Mouse (Mus musculus) right cerebral cortex, postnatal 36 days (tissue): ENCODE measurements around the gene Ier2.
"Not testable (repeated sequence)": the region's sequence is repeated elsewhere in the genome, so short reads cannot be mapped to it uniquely, and the experiment has no call there.

Source experiments
- DNase-seq, 2 experiments: peaks; one replicate each; pipeline ENCODE4 v3.0.0; 2022; ENCODE audit warnings: low spot score in 2 of 2, mixed read lengths in 1 of 2

Gene Ier2

GRCm38 (mm10) chr8:84639162-84640009 lies 23.3 kb downstream of the Ier2 start:
- DNase-seq: peak; percentile 90 to 92

- DNase-seq: no peak
Observed at GRCm38 (mm10) chr8:84638555-84639161, 24.0 kb downstream of the Ier2 start.

GRCm38 (mm10) chr8:84637946-84638554 lies 24.6 kb downstream of the Ier2 start:
- DNase-seq: no peak

- no peak for DNase-seq
Observed at GRCm38 (mm10) chr8:84636051-84636691, 26.5 kb downstream of the Ier2 start.

GRCm38 (mm10) chr8:84635397-84636050 lies 27.1 kb downstream of the Ier2 start:
- no peak for DNase-seq

- no peak for DNase-seq
Observed at GRCm38 (mm10) chr8:84634849-84635304, 27.8 kb downstream of the Ier2 start.

- DNase-seq: no peak
Observed at GRCm38 (mm10) chr8:84633841-84634584, 28.6 kb downstream of the Ier2 start.

- no peak for DNase-seq
Observed at GRCm38 (mm10) chr8:84631813-84632212, 30.8 kb downstream of the Ier2 start.

GRCm38 (mm10) chr8:84630145-84630544 lies 32.5 kb downstream of the Ier2 start:
- DNase-seq: no peak

GRCm38 (mm10) chr8:84629586-84629985 lies 33.1 kb downstream of the Ier2 start:
- DNase-seq: no peak

- DNase-seq: not testable (repeated sequence)
Observed at GRCm38 (mm10) chr8:84623425-84623824, 39.2 kb downstream of the Ier2 start.

GRCm38 (mm10) chr8:84621102-84621625 lies 41.5 kb downstream of the Ier2 start:
- no peak for DNase-seq

GRCm38 (mm10) chr8:84617005-84617404 lies 45.6 kb downstream of the Ier2 start:
- peak in 1 of 2 experiments; percentile 41 for DNase-seq

- DNase-seq: no peak
Observed at GRCm38 (mm10) chr8:84615666-84616485, 46.8 kb downstream of the Ier2 start.

GRCm38 (mm10) chr8:84614512-84615223 lies 48.0 kb downstream of the Ier2 start:
- no peak for DNase-seq
